Mouse (Mus musculus) heart, postnatal 10 days (tissue): ENCODE measurements around the gene D930020B18Rik. TPM values are rescaled to one million over a fixed set of nuclear protein-coding genes. Genes with fewer than 3 reads are reported as not detected.

Source experiments
- DNase-seq, 2 experiments: peaks; one replicate each; pipeline ENCODE4 v3.0.0; 2021
- intact Hi-C: fragments of 180-260 bp; cut with DNase I; formaldehyde crosslinking; loops from one replicate; pipeline ENCODE4 v1.15.1; 2025
- total RNA-seq, 2 experiments: library from RNA; stranded (reverse); gene quantifications; 2 replicates each; pipeline ENCODE4 v1.2.3; 2021

The D930020B18Rik gene
- total RNA-seq, 2 experiments from 2014 or later: not detected

- peak in 1 of 2 experiments; percentile 5 for DNase-seq
- intact Hi-C loops: no loop called here
Measured at GRCm38 (mm10) chr10:121692944-121693579, 51.7 kb downstream of the D930020B18Rik start.

- no peak for DNase-seq
- intact Hi-C loops: no loop called here
Measured at GRCm38 (mm10) chr10:121694567-121694966, 53.2 kb downstream of the D930020B18Rik start.

- intact Hi-C loops: loop anchor here (1.0 to 10.0 kb wide), 3 partner anchors 63 to 351 kb away; no protein-coding TSS in a partner anchor
- peak; percentile 75 to 83 for DNase-seq
Measured at GRCm38 (mm10) chr10:121701296-121702248, 60.2 kb downstream of the D930020B18Rik start.

GRCm38 (mm10) chr10:121703619-121704018 lies 62.2 kb downstream of the D930020B18Rik start:
- peak; percentile 66 to 75 for DNase-seq

GRCm38 (mm10) chr10:121704871-121705270 lies 63.5 kb downstream of the D930020B18Rik start:
- DNase-seq: peak; percentile 13 to 14
- intact Hi-C loops: loop anchor here (5.0 to 10.0 kb wide), 2 partner anchors 60 to 127 kb away; no protein-coding TSS in a partner anchor

More at GRCm38 (mm10) chr10:121703619-121704018, 62.2 kb downstream of the D930020B18Rik start:
- intact Hi-C loops: loop anchor here (5.0 to 10.0 kb wide), 2 partner anchors 61 to 129 kb away; no protein-coding TSS in a partner anchor

- peak in 1 of 2 experiments; percentile 3 for DNase-seq
- intact Hi-C loops: loop anchor here (10.0 kb wide), 1 partner anchor 59 kb away; no protein-coding TSS in a partner anchor
Measured at GRCm38 (mm10) chr10:121705399-121706163, 64.2 kb downstream of the D930020B18Rik start.

- DNase-seq: no peak
- intact Hi-C loops: no loop called here
Measured at GRCm38 (mm10) chr10:121716862-121717261, 75.5 kb downstream of the D930020B18Rik start.

- no peak for DNase-seq
- intact Hi-C loops: no loop called here
Measured at GRCm38 (mm10) chr10:121718896-121719585, 77.7 kb downstream of the D930020B18Rik start.

- no peak for DNase-seq
- intact Hi-C loops: no loop called here
Measured at GRCm38 (mm10) chr10:121720701-121721100, 79.3 kb downstream of the D930020B18Rik start.

GRCm38 (mm10) chr10:121726505-121726904 lies 85.1 kb downstream of the D930020B18Rik start:
- no peak for DNase-seq
- intact Hi-C loops: no loop called here

- intact Hi-C loops: no loop called here
- no peak for DNase-seq
Measured at GRCm38 (mm10) chr10:121727151-121727550, 85.8 kb downstream of the D930020B18Rik start.

- DNase-seq: no peak
- intact Hi-C loops: no loop called here
Measured at GRCm38 (mm10) chr10:121728226-121728625, 86.8 kb downstream of the D930020B18Rik start.

GRCm38 (mm10) chr10:121731048-121731725 lies 89.8 kb downstream of the D930020B18Rik start:
- no peak for DNase-seq
- intact Hi-C loops: no loop called here

GRCm38 (mm10) chr10:121732542-121732941 lies 91.2 kb downstream of the D930020B18Rik start:
- intact Hi-C loops: no loop called here

GRCm38 (mm10) chr10:121737256-121737655 lies 95.9 kb downstream of the D930020B18Rik start:
- no peak for DNase-seq
- intact Hi-C loops: loop anchor here (5.0 kb wide), 1 partner anchor 110 kb away; the partner anchor contains the start of gene Xpot

More at GRCm38 (mm10) chr10:121732542-121732941, 91.2 kb downstream of the D930020B18Rik start:
- DNase-seq: no peak

- intact Hi-C loops: loop anchor here (5.0 kb wide), 1 partner anchor 113 kb away; the partner anchor contains the start of gene Xpot
Measured at GRCm38 (mm10) chr10:121739548-121740505, 98.4 kb downstream of the D930020B18Rik start, which contains the start of gene BC048403. Gene BC048403, plus strand, starts transcription at chr10:121739937.

GRCm38 (mm10) chr10:121742336-121742735 lies 100.9 kb downstream of the D930020B18Rik start:
- intact Hi-C loops: no loop called here
- DNase-seq: no peak

More at GRCm38 (mm10) chr10:121739548-121740505, 98.4 kb downstream of the D930020B18Rik start, which contains the start of gene BC048403:
- DNase-seq: peak; percentile 89 to 90
